Mouse (Mus musculus): ENCODE results near the gene Mdp1. TPM values are rescaled to one million over a fixed set of nuclear protein-coding genes. Genes with fewer than 3 reads are reported as not detected.

The Mdp1 gene
- polyA plus RNA-seq, 1 experiment from 2014 or later, result 61.9 TPM

- Histone ChIP-seq H3K27me3 (ENCODE audit: control insufficient read depth, insufficient read depth, low read length) (no peaks in the 10 kb centered on the region), H3K4me2 (no peak overlapping the region), H3K4me1 (ENCODE audit: control insufficient read depth, insufficient read depth, low read length) (no peaks in the 10 kb centered on the region), H3K9ac (ENCODE audit: low read length) (no peak overlapping the region), H3K9me3 (ENCODE audit: control insufficient read depth, low read length) (no peaks in the 10 kb centered on the region), H3K36me3 (ENCODE audit: control insufficient read depth, insufficient read depth, low read length) (peaks cover 4% of the 10 kb centered on the region; the same call in 1 of the 2 replicates), H3K27ac (ENCODE audit: low read depth, low read length) (no peak overlapping the region), H3K4me3 (ENCODE audit: low read depth, low read length) (no peak overlapping the region)
- no peak for DNase-seq (ENCODE audit: low spot score, missing footprints)
- WGBS, result 70% methylated on average over 6 of the region's 6 CpGs
- no peak for ATAC-seq (ENCODE audit: low FRiP score)
These were observed 47.0 kb downstream of the Mdp1 start for GRCm38 (mm10) chr14:55613346-55613745.

- ATAC-seq (ENCODE audit: low FRiP score) (no peak), DNase-seq (ENCODE audit: low spot score, missing footprints) (no peak)
- Histone ChIP-seq H3K4me1 (ENCODE audit: control insufficient read depth, insufficient read depth, low read length) (no peaks in the 10 kb centered on the region), H3K9me3 (ENCODE audit: control insufficient read depth, low read length) (no peaks in the 10 kb centered on the region), H3K4me2 (no peak overlapping the region), H3K27me3 (ENCODE audit: control insufficient read depth, insufficient read depth, low read length) (no peaks in the 10 kb centered on the region), H3K4me3 (ENCODE audit: low read depth, low read length) (no peak overlapping the region), H3K36me3 (ENCODE audit: control insufficient read depth, insufficient read depth, low read length) (peaks cover 10% of the 10 kb centered on the region; the same call in 1 of the 2 replicates), H3K9ac (ENCODE audit: low read length) (no peak overlapping the region), H3K27ac (ENCODE audit: low read depth, low read length) (no peak overlapping the region)
- 93% methylated on average over 6 of the region's 6 CpGs for WGBS
These were observed 52.0 kb downstream of the Mdp1 start for GRCm38 (mm10) chr14:55608339-55608738.

Other genes starting within 250 kb of the Mdp1 start
- gene Dhrs4, start 181.8 kb downstream of the Mdp1 start, polyA plus RNA-seq (2014; fragmentation: Nextera tagmentation; extraction: Ambion mirVana), result 33.9 and 34.8 TPM in 2 replicates
- 8.6 and 9.7 TPM in 2 replicates for gene Carmil3, start 169.9 kb downstream of the Mdp1 start, polyA plus RNA-seq (2014; fragmentation: Nextera tagmentation; extraction: Ambion mirVana)
- gene Cpne6, start 150.1 kb downstream of the Mdp1 start, polyA plus RNA-seq (2014; fragmentation: Nextera tagmentation; extraction: Ambion mirVana), result 0.23 and 0.26 TPM in 2 replicates
- gene Nrl, start 135.5 kb downstream of the Mdp1 start, polyA plus RNA-seq (2014; fragmentation: Nextera tagmentation; extraction: Ambion mirVana), result not detected in 2 replicates
- gene Pck2, start 120.2 kb downstream of the Mdp1 start, polyA plus RNA-seq (2014; fragmentation: Nextera tagmentation; extraction: Ambion mirVana), result 10.0 and 10.7 TPM in 2 replicates
- gene Dcaf11, start 100.5 kb downstream of the Mdp1 start, polyA plus RNA-seq (2014; fragmentation: Nextera tagmentation; extraction: Ambion mirVana), result 76.4 and 85.4 TPM in 2 replicates
- gene A730061H03Rik, start 100.1 kb downstream of the Mdp1 start, polyA plus RNA-seq (2014; fragmentation: Nextera tagmentation; extraction: Ambion mirVana), result 0.92 TPM in 1 of 2 replicates, not detected in the other
- not detected in 2 replicates for gene Fitm1, start 84.9 kb downstream of the Mdp1 start, polyA plus RNA-seq (2014; fragmentation: Nextera tagmentation; extraction: Ambion mirVana)
- gene Psme1, start 82.4 kb downstream of the Mdp1 start, polyA plus RNA-seq (2014; fragmentation: Nextera tagmentation; extraction: Ambion mirVana), result 111 and 114 TPM in 2 replicates
- 8.1 and 8.4 TPM in 2 replicates for gene Emc9, start 75.2 kb downstream of the Mdp1 start, polyA plus RNA-seq (2014; fragmentation: Nextera tagmentation; extraction: Ambion mirVana)
- 189 and 202 TPM in 2 replicates for gene Psme2, start 69.4 kb downstream of the Mdp1 start, polyA plus RNA-seq (2014; fragmentation: Nextera tagmentation; extraction: Ambion mirVana)
- gene Rnf31, start 68.8 kb downstream of the Mdp1 start, polyA plus RNA-seq (2014; fragmentation: Nextera tagmentation; extraction: Ambion mirVana), result 8.2 and 9.8 TPM in 2 replicates
- 5.8 and 6.3 TPM in 2 replicates for gene Irf9, start 56.9 kb downstream of the Mdp1 start, polyA plus RNA-seq (2014; fragmentation: Nextera tagmentation; extraction: Ambion mirVana)
- gene Rec8, start 42.5 kb downstream of the Mdp1 start, polyA plus RNA-seq (2014; fragmentation: Nextera tagmentation; extraction: Ambion mirVana), result 2.6 and 3.5 TPM in 2 replicates
- 69.3 and 80.6 TPM in 2 replicates for gene Ipo4, start 24.6 kb downstream of the Mdp1 start, polyA plus RNA-seq (2014; fragmentation: Nextera tagmentation; extraction: Ambion mirVana)
- 1.8 and 2.6 TPM in 2 replicates for gene Gm49378, start 22.6 kb downstream of the Mdp1 start, polyA plus RNA-seq (2014; fragmentation: Nextera tagmentation; extraction: Ambion mirVana)
- gene Tm9sf1, start 16.7 kb downstream of the Mdp1 start, polyA plus RNA-seq (2014; fragmentation: Nextera tagmentation; extraction: Ambion mirVana), result 56.6 and 58.1 TPM in 2 replicates
- 0.87 and 1.1 TPM in 2 replicates for gene Tssk4, start 10.3 kb downstream of the Mdp1 start, polyA plus RNA-seq (2014; fragmentation: Nextera tagmentation; extraction: Ambion mirVana)
- gene Gmpr2, start 11.4 kb upstream of the Mdp1 start, polyA plus RNA-seq (2014; fragmentation: Nextera tagmentation; extraction: Ambion mirVana), result 55.4 and 61.8 TPM in 2 replicates
- 595 and 615 TPM in 2 replicates for gene Nedd8, start 11.6 kb upstream of the Mdp1 start, polyA plus RNA-seq (2014; fragmentation: Nextera tagmentation; extraction: Ambion mirVana)
- gene Tinf2, start 21.3 kb upstream of the Mdp1 start, polyA plus RNA-seq (2014; fragmentation: Nextera tagmentation; extraction: Ambion mirVana), result 62.6 and 64.4 TPM in 2 replicates
- 0.27 and 0.59 TPM in 2 replicates for gene Tgm1, start 53.4 kb upstream of the Mdp1 start, polyA plus RNA-seq (2014; fragmentation: Nextera tagmentation; extraction: Ambion mirVana)
- 22.0 TPM in 2 replicates for gene Rabggta, start 61.8 kb upstream of the Mdp1 start, polyA plus RNA-seq (2014; fragmentation: Nextera tagmentation; extraction: Ambion mirVana)
- gene Dhrs1, start 85.2 kb upstream of the Mdp1 start, polyA plus RNA-seq (2014; fragmentation: Nextera tagmentation; extraction: Ambion mirVana), result 69.5 and 70.5 TPM in 2 replicates
- gene Nop9, start 85.2 kb upstream of the Mdp1 start, polyA plus RNA-seq (2014; fragmentation: Nextera tagmentation; extraction: Ambion mirVana), result 46.2 and 47.4 TPM in 2 replicates
- 0.18 and 0.22 TPM in 2 replicates for gene Cideb, start 98.0 kb upstream of the Mdp1 start, polyA plus RNA-seq (2014; fragmentation: Nextera tagmentation; extraction: Ambion mirVana)
- gene Ltb4r2, start 100.9 kb upstream of the Mdp1 start, polyA plus RNA-seq (2014; fragmentation: Nextera tagmentation; extraction: Ambion mirVana), result 0.12 and 0.40 TPM in 2 replicates
- not detected in 2 replicates for gene Ltb4r1, start 105.5 kb upstream of the Mdp1 start, polyA plus RNA-seq (2014; fragmentation: Nextera tagmentation; extraction: Ambion mirVana)
- gene Adcy4, start 123.6 kb upstream of the Mdp1 start, polyA plus RNA-seq (2014; fragmentation: Nextera tagmentation; extraction: Ambion mirVana), result 4.9 and 5.8 TPM in 2 replicates
- 4.0 and 4.5 TPM in 2 replicates for gene Ripk3, start 128.4 kb upstream of the Mdp1 start, polyA plus RNA-seq (2014; fragmentation: Nextera tagmentation; extraction: Ambion mirVana)
- 9.9 and 11.5 TPM in 2 replicates for gene Nfatc4, start 162.6 kb upstream of the Mdp1 start, polyA plus RNA-seq (2014; fragmentation: Nextera tagmentation; extraction: Ambion mirVana)
- 10.7 and 12.0 TPM in 2 replicates for gene Nynrin, start 193.5 kb upstream of the Mdp1 start, polyA plus RNA-seq (2014; fragmentation: Nextera tagmentation; extraction: Ambion mirVana)
- 0.03 and 0.23 TPM in 2 replicates for gene Cbln3, start 223.9 kb upstream of the Mdp1 start, polyA plus RNA-seq (2014; fragmentation: Nextera tagmentation; extraction: Ambion mirVana)
- gene Khnyn, start 224.4 kb upstream of the Mdp1 start, polyA plus RNA-seq (2014; fragmentation: Nextera tagmentation; extraction: Ambion mirVana), result 8.5 and 8.7 TPM in 2 replicates
- 25.0 and 27.8 TPM in 2 replicates for gene Sdr39u1, start 239.8 kb upstream of the Mdp1 start, polyA plus RNA-seq (2014; fragmentation: Nextera tagmentation; extraction: Ambion mirVana)